Mouse (Mus musculus) liver, postnatal 0 days (tissue): Measurements from ENCODE around the gene Gpatch8.

ENCODE experiments used
- CTCF ChIP-seq: sonication (generic); IDR thresholded peaks from 2 replicates; pipeline ENCODE4 v1.5.1; 2016; ENCODE audit warnings: antibody characterized with exemption, low read depth
- EP300 ChIP-seq: IDR thresholded peaks from 2 replicates; pipeline ENCODE4 v1.6.1; 2016; ENCODE audit warnings: antibody characterized with exemption, low read depth, mild to moderate bottlenecking

- TF ChIP-seq CTCF (no peak), EP300 (no peak)
Observed at GRCm38 (mm10) chr11:102510226-102510625, 46.0 kb downstream of the Gpatch8 start.
